Comparison of ENCODE assay signal across 32 mouse cellular contexts in genomic region chr15:96512636-96513035, GRCm38 (mm10). TPM values are rescaled to one million over a fixed set of nuclear protein-coding genes. Genes with fewer than 3 reads are reported as not detected.
A peak's percentile ranks its signal among the peaks of the same experiment; 100 is the strongest.
DNase-seq lines count a peak whose midpoint lies in the region; ATAC-seq and TF ChIP-seq lines count a peak whose summit lies in the region.
"Had no signal": no experiment of that assay in that cellular context is flagged by ENCODE, and none has a peak within 500 bp of the region (broad histone marks: within the 10 kb centered on the region; RNA-seq: fewer than 3 reads in every experiment).

No protein-coding gene starts in this region.

- H3K27me3 ChIP-seq in intestine, postnatal 0 days (replicated peaks; ENCODE audit: control insufficient read depth, insufficient read depth, low read length), result no peaks in the 10 kb centered on the region
- H3K27me3 ChIP-seq in intestine, embryonic 16.5 days (replicated peaks; ENCODE audit: control insufficient read depth, insufficient read depth, low read length), result no peaks in the 10 kb centered on the region
- no peaks in the 10 kb centered on the region for H3K27me3 ChIP-seq in kidney, embryonic 14.5 days (ENCODE audit: control insufficient read depth, insufficient read depth, low read length)
- H3K27me3 ChIP-seq: embryonic facial prominence, embryonic 13.5 days; forebrain, embryonic 12.5 days; heart, embryonic 15.5 days; hindbrain, embryonic 15.5 days; intestine, embryonic 15.5 days; kidney, embryonic 15.5 days; limb, embryonic 13.5 days; liver, embryonic 13.5 days; megakaryocyte, embryonic 14.5 days; neural tube, embryonic 12.5 days had no signal

- no peaks in the 10 kb centered on the region for H3K36me3 ChIP-seq in intestine, postnatal 0 days (ENCODE audit: control insufficient read depth, insufficient read depth)
- H3K36me3 ChIP-seq in intestine, embryonic 16.5 days (ENCODE audit: control insufficient read depth, insufficient read depth, low read length), result no peaks in the 10 kb centered on the region
- no peaks in the 10 kb centered on the region for H3K36me3 ChIP-seq in kidney, embryonic 14.5 days (ENCODE audit: control insufficient read depth, insufficient read depth, low read length)
- H3K36me3 ChIP-seq: embryonic facial prominence, embryonic 13.5 days; forebrain, embryonic 12.5 days; heart, embryonic 15.5 days; hindbrain, embryonic 15.5 days; intestine, embryonic 15.5 days; kidney, embryonic 15.5 days; limb, embryonic 13.5 days; liver, embryonic 13.5 days; neural tube, embryonic 12.5 days had no signal

- DNase-seq in right cerebral cortex, adult 2 months (ENCODE audit: low spot score in 2 of 2), result peak; percentile 33 to 34
- no peak for DNase-seq in right cerebral cortex, postnatal 25 days
- peak; percentile 49 for DNase-seq in MEL-GATA-1-ER (ENCODE audit: extremely low read depth, low read depth)
- DNase-seq in telencephalon, adult 2 months (ENCODE audit: low read depth, low spot score), result peak; percentile 50
- DNase-seq in gastrocnemius, postnatal 25 days, result no peak
- DNase-seq: adrenal gland, postnatal 14 days; B cell, adult 2 months; cerebellum, adult 8-10 months; cerebellum, postnatal 36 days; embryo, embryonic 11 days; gastrocnemius, postnatal 14 days; heart, adult 18-20 months; heart, postnatal 4 days; kidney, postnatal 36 days; liver, embryonic 13.5 days; lung, adult 2 months; lung, postnatal 14 days; midbrain, embryonic 14.5 days had no signal

- WGBS in intestine, postnatal 0 days, result 50% methylated on average over 1 of the region's 1 CpGs
- WGBS in intestine, embryonic 16.5 days, result 66% methylated on average over 1 of the region's 1 CpGs
- 74% methylated on average over 1 of the region's 1 CpGs for WGBS in kidney, embryonic 14.5 days

- H3K4me3 ChIP-seq in intestine, postnatal 0 days (ENCODE audit: low read depth, low read length), result no peak overlapping the region
- no peak overlapping the region for H3K4me3 ChIP-seq in intestine, embryonic 16.5 days (ENCODE audit: low read length)
- H3K4me3 ChIP-seq in kidney, embryonic 14.5 days (ENCODE audit: low read length), result no peak overlapping the region
- H3K4me3 ChIP-seq: embryonic facial prominence, embryonic 13.5 days; erythroblast, embryonic 14.5 days; forebrain, embryonic 12.5 days; heart, embryonic 15.5 days; hindbrain, embryonic 15.5 days; intestine, embryonic 15.5 days; kidney, embryonic 15.5 days; limb, embryonic 13.5 days; liver, embryonic 13.5 days; megakaryocyte, embryonic 14.5 days; neural tube, embryonic 12.5 days had no signal

- no peak for ATAC-seq in intestine, postnatal 0 days
- ATAC-seq in intestine, embryonic 16.5 days, result no peak
- ATAC-seq in kidney, embryonic 14.5 days (ENCODE audit: low FRiP score, low TSS enrichment), result no peak
- ATAC-seq: intestine, embryonic 15.5 days had no signal

- no peak overlapping the region for H3K27ac ChIP-seq in intestine, postnatal 0 days (ENCODE audit: low read depth, low read length)
- H3K27ac ChIP-seq in intestine, embryonic 16.5 days (ENCODE audit: low read length), result no peak overlapping the region
- no peak overlapping the region for H3K27ac ChIP-seq in kidney, embryonic 14.5 days (ENCODE audit: low read depth, low read length)
- H3K27ac ChIP-seq: embryonic facial prominence, embryonic 13.5 days; forebrain, embryonic 12.5 days; heart, embryonic 15.5 days; hindbrain, embryonic 15.5 days; intestine, embryonic 15.5 days; kidney, embryonic 15.5 days; limb, embryonic 13.5 days; liver, embryonic 13.5 days; neural tube, embryonic 12.5 days; stomach, postnatal 0 days had no signal

- H3K9ac ChIP-seq in intestine, postnatal 0 days (ENCODE audit: low read depth, low read length), result no peak overlapping the region
- H3K9ac ChIP-seq in intestine, embryonic 16.5 days (ENCODE audit: low read depth, low read length), result no peak overlapping the region
- H3K9ac ChIP-seq in kidney, embryonic 14.5 days (ENCODE audit: low read depth, low read length), result no peak overlapping the region
- H3K9ac ChIP-seq: embryonic facial prominence, embryonic 13.5 days; forebrain, embryonic 12.5 days; heart, embryonic 15.5 days; hindbrain, embryonic 15.5 days; intestine, embryonic 15.5 days; kidney, embryonic 15.5 days; limb, embryonic 13.5 days; liver, embryonic 13.5 days; neural tube, embryonic 12.5 days had no signal

- H3K4me1 ChIP-seq in intestine, postnatal 0 days (replicated peaks; ENCODE audit: control insufficient read depth, insufficient read depth, low read length), result no peaks in the 10 kb centered on the region
- no peaks in the 10 kb centered on the region for H3K4me1 ChIP-seq in intestine, embryonic 16.5 days (ENCODE audit: control insufficient read depth, insufficient read depth, low read length)
- H3K4me1 ChIP-seq in kidney, embryonic 14.5 days (ENCODE audit: control insufficient read depth, insufficient read depth, low read length), result no peaks in the 10 kb centered on the region
- H3K4me1 ChIP-seq: embryonic facial prominence, embryonic 13.5 days; forebrain, embryonic 12.5 days; heart, embryonic 15.5 days; hindbrain, embryonic 15.5 days; intestine, embryonic 15.5 days; kidney, embryonic 15.5 days; limb, embryonic 13.5 days; neural tube, embryonic 12.5 days had no signal

- TF ChIP-seq CTCF in intestine, postnatal 0 days (IDR thresholded peaks at IDR 0.05; ENCODE audit: low read depth), result 0 out of 2 replicates have a peak, but pooled peaks have one; percentile 5

- H3K9me3 ChIP-seq in intestine, postnatal 0 days (ENCODE audit: control insufficient read depth), result no peaks in the 10 kb centered on the region
- H3K9me3 ChIP-seq in intestine, embryonic 16.5 days (ENCODE audit: control insufficient read depth, low read length), result no peaks in the 10 kb centered on the region
- H3K9me3 ChIP-seq in kidney, embryonic 14.5 days (ENCODE audit: control insufficient read depth, low read length), result no peaks in the 10 kb centered on the region
- H3K9me3 ChIP-seq: embryonic facial prominence, embryonic 13.5 days; forebrain, embryonic 12.5 days; heart, embryonic 15.5 days; hindbrain, embryonic 15.5 days; intestine, embryonic 15.5 days; kidney, embryonic 15.5 days; limb, embryonic 13.5 days; liver, embryonic 13.5 days; neural tube, embryonic 12.5 days had no signal

- no peak overlapping the region for H3K4me2 ChIP-seq in intestine, postnatal 0 days (replicated peaks; ENCODE audit: low read depth)
- H3K4me2 ChIP-seq in intestine, embryonic 16.5 days (ENCODE audit: low read depth, low read length), result no peak overlapping the region
- H3K4me2 ChIP-seq in kidney, embryonic 14.5 days (replicated peaks; ENCODE audit: low read depth, low read length), result no peak overlapping the region
- H3K4me2 ChIP-seq: embryonic facial prominence, embryonic 13.5 days; forebrain, embryonic 12.5 days; heart, embryonic 15.5 days; hindbrain, embryonic 15.5 days; intestine, embryonic 15.5 days; kidney, embryonic 15.5 days; limb, embryonic 13.5 days; liver, embryonic 13.5 days; neural tube, embryonic 12.5 days had no signal

RNA-seq across cellular contexts. Expression of gene Scaf11, which starts 52.0 kb away (rescaled TPM):
- polyA plus RNA-seq in intestine, postnatal 0 days (2015; fragmentation: Nextera tagmentation; extraction: Ambion mirVana), result 47.8 and 57.4 TPM in 2 replicates
- 68.5 and 70.1 TPM in 2 replicates for polyA plus RNA-seq in intestine, embryonic 16.5 days (2015; fragmentation: Nextera tagmentation; extraction: Ambion mirVana)
- polyA plus RNA-seq in kidney, embryonic 14.5 days (2014; fragmentation: Nextera tagmentation; extraction: Ambion mirVana), result 86.1 and 115 TPM in 2 replicates
- total RNA-seq in gastrocnemius, postnatal 25 days (2021), result 10 to 100 TPM; 29.2 to 33.1 TPM

Comparison
In these comparisons a context has a peak if more than half of its experiments do, and no peak if none do; other contexts are left out.
1. DNase-seq: peak in right cerebral cortex, adult 2 months (2 of 2), MEL-GATA-1-ER (single experiment) and telencephalon, adult 2 months (single experiment); none in right cerebral cortex, postnatal 25 days (single experiment) and gastrocnemius, postnatal 25 days (single experiment).